Mouse (Mus musculus): ENCODE measurements around the gene Mgarp.
"Not testable (repeated sequence)": the region's sequence is repeated elsewhere in the genome, so short reads cannot be mapped to it uniquely, and the experiment has no call there.

Gene Mgarp

DNA sequence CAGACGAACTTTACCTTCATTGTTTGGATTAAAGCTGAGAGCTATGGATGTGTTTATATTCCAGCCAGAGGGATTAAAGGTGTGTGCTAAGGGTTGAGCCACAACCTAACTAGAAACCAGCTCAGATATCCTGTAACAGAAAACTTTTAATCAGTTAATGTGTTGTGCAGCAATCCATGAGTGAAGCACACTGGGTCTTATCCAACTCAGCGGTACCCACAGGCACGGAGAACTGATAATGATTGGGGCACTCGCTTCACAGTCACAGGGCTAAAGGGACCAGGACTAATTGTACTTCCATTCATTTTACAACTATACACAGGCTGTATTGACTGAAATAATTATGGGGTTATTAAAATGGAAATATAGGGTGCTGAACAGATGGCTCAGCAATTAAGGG, 29.6 kb downstream of the Mgarp start:
- DNase-seq (ENCODE audit: low spot score in 2 of 2), result no peak

DNA sequence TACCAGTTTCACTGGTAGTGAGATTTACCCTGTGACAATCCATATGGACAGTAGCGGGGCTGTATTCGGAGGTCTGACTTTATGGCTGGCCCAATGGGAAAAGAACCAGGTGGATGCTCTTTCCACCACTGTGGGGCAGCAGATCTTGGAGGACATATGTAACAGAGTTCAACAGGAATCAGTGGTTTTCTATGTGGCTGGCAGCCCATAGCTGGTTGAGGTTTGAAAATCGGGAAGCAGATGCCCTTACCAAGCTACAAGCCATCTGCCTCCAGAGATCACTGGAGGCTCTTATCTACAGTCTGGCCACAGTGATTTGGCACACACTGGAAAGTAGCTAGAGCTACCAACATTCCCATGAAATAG, 31.0 kb downstream of the Mgarp start:
- DNase-seq (ENCODE audit: low spot score in 2 of 2), result no peak

DNA sequence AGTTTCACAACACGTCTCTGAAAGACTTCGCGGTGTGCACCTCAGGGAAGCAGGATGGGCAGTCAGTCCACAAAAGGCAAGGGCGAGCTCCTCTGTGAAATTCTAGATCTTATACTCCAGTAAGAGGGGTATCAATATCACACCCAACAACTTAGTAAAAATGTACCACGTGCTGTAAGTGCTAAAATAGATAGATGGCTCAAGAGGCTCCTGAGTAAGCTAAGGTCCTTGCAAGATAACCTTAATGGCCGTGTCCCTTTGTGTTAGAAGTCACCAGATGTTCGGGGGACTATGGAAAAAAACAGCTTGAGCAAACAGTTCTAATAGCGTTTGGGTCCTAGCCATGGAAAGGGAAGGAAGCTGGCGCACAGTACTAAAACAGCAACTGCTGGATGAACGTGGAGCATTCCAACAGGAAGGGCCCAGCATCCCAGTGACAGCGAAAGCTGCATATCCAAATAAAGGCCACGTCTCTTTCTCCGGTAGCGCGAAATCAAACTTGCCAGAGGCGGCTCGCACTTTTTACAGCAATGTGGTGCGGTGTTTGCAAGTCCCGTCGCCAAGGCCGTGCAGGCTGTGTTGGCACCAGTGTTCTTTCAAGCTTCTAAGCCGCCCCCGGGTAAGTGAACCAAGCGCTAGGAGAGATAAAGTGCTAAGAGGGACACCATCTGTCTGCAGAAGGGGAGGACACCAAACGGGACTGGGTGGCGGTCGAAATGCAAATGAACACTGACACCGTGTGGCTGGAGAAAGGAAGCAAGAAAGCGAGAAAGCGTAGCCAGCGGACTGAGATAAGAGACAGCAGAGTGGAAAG, 31.6 kb downstream of the Mgarp start:
- DNase-seq (ENCODE audit: low spot score in 2 of 2), result peak; percentile 80 to 86

DNA sequence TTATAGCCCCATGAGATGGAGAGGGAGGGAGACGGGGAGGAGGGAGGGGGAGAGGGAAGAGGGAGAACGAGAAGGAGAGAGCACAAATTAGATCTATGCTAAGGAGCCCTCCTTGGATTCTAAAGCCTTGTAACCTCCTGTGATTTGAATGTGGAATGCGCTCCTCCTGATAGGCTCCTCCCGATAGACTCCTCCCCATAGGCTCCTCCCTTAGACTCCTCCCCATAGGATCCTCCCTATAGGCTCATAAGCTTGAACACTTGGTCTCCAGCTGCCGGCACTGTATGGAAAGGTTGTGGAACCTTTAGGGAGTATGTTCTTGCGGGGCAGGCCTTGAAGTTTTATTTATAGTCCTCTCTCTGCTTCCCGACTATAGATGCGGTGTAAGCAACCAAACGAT, 35.5 kb downstream of the Mgarp start:
- DNase-seq (ENCODE audit: low spot score in 2 of 2), result no peak

DNA sequence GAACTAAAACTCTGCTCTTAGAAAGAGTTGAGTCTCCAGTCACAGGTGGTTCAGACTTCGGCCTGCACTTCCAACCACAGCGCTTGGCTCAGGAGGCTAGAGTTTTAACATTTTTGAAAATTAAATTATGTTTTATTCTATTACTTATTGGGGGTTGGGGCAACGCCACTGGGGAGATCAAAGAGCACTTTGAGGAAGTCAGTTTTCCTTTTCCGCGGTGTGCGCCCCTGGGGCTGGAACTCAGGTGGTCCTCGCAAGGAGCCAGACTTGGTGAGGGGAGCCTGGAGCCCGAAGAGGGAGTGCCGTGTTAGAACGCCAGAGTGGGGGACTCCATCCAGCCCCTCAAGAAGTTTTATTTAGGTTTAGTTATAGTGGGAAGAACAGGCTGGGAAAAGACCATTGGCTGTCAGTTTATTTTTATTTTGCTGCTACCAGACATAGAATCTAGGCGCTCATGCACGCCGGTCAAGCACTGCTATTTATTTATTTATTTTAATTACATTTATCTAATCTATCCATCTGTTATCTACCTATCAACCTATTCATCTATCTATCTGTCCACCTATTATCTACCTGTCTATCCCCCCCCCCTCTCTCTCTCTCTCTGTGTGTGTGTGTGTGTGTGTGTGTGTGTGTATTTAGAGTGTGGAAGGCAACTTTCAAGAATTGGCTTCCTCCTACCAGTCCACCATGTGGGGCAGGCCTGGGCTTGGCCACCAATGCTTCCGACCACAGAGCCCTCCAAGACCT, 36.8 kb downstream of the Mgarp start:
- no peak for DNase-seq (ENCODE audit: low spot score in 2 of 2)

DNA sequence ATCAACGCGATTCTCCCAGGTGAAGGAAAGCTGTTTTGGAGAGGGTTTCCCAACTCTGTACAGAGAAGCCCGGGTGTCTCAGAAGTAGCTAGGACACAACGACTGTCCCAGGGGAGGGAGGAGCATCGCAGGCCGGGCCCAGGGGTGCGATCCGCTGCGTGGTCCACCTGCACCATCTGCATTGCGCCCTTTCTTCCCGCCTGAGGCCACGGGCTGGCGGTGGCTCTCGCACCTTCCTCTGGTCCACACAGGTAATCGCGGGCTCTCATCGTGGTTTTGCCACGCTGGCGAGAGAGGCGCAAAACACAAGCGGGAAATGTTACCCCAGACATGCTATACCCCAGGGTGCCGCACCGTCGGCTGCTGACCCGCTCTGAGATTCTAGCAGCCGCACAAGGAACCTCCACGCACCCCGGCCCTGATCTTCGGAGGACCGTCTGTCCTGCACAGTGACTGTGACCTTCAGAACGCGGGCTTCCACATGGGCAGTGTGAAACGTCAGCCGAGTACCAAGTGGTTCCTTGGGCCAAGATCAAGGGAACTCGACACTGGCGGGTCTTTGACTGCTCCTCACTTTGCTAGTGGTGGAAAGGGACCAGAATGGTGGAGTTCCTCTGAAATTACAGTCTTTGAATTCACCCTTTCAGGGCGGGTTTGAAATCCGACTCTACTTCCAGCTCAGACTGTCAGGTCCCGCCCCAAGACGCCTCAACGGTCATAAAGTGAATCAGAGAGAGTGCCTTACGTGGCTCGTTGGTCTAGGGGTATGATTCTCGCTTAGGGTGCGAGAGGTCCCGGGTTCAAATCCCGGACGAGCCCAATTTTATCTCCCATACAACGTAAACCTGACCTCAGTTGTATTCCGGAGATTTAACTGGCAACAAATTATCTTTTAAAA, 37.6 kb downstream of the Mgarp start:
- DNase-seq (ENCODE audit: low spot score in 2 of 2), result peak; percentile 82 to 90

DNA sequence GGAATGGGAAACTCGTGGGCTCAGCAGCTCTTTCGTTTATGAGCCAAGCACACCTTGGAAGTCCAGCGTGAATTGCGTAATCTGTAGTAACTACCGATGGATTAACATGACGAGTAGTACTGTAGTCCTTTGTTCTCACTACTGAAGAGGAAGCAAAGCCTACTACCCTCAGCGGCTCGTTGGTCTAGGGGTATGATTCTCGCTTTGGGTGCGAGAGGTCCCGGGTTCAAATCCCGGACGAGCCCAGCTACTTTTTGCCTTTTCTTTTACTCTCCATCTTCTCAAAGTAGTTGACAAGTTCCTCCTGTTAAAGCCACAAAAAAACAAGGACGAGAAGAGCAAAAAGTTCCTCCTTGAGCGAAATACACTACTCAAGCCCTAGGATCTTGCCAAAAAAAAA, 38.4 kb downstream of the Mgarp start:
- peak; percentile 81 to 91 for DNase-seq (ENCODE audit: low spot score in 2 of 2)

DNA sequence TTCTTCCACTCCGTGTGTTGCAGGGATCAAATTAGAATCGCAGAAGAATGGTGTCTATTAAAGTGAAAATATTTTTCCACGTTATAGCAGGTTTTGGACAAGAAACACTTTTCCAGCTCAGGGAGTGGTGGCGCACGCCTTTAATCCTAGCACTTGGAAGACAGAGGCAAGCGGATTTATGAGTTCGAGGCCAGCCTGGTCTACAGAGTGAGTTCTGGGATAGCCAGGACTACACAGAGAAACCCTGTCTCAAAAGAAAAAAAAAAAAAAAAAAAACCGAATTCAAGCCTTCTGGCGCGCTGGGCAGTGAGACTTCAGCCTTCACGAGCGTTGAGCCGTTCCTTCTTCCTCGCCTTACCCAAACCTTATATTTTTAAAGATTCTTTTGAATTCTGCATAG, 38.9 kb downstream of the Mgarp start:
- no peak for DNase-seq (ENCODE audit: low spot score in 2 of 2)

DNA sequence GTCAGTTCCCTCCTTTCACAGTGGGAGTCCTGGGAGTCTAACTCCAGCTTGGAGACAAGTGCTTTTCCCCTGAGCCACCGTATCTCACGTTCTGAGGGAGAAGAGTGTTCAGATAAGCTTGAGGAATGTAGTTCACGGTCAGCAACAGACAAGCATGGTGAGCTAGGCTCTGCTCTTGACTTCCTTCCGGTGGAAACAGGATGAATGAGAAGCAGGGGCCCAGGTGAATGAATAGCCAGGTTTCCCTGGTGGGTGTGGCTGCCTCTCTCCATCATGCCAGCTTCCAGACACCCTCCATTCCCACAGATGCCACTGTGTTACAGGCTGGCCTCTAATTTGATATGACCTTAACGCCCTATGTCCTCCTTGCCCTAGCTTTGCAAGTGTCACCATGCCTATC, 39.5 kb downstream of the Mgarp start:
- DNase-seq (ENCODE audit: low spot score in 2 of 2), result no peak

DNA sequence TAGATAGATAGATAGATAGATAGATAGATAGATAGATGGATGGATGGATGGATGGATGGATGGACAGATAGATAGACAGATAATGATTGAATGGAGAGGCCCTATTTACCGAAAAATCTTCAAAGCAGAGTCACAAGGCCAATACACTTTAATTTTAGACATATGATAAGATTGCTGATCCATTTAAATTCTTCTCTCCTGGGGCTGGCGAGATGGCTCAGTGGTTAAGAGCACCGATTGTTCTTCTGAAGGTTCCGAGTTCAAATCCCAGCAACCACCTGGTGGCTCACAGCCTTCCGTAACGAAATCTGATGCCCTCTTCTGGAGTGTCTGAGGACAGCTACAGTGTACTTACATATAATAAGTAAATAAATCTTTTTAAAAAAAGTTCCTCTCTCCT, 41.6 kb downstream of the Mgarp start:
- DNase-seq (ENCODE audit: low spot score in 2 of 2), result not testable (repeated sequence)

DNA sequence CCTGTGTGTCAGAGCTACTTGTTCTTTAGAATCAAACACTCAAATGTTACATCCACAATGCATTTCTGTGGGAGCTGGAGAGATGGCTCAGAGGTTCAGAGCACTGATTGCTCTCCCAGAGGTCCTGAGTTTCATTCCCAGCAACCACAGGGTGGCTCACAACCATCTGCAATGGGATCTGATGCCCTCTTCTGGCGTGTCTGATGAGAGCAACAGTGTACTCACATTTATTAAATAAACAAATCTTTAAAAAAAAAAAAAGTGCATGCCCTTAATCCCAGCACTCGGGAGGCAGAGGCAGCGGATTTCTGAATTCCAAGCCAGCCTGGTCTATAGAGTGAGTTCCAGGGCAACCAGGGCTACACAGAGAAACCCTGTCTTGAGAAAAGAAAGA, 42.5 kb downstream of the Mgarp start:
- no peak for DNase-seq (ENCODE audit: low spot score in 2 of 2)

DNA sequence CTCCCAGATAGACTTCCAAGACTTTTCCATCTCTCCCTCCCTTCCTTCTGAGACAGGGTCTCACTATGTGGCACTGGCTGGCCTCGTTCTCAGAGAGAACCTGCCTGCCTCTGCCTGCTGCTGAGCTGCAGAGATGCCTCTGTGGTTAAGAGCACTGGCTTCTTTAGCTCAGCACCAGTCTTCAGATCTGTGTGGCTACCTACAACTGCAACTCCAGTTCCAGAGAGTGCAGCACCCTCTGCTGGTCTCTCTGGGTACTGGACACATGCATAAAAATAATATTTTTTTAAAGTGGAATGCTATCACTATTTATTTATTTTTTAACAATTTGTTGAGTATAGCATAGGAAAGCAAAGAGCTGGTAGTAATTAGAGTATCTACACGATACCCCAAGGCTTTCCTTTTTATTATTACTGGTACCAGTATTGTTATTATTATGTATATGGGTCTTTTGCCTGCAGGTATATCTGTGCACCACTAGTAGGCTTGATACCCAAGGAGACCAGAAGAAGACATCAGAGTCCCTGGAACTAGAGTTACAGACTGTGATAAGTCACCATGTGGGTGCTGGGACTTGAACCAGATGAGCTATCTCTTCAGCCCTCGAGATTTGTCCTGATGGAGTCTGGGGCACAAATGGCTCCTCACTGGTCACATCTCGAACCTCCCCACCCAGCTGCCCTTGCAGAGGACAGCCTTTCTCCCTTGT, 43.1 kb downstream of the Mgarp start:
- DNase-seq (ENCODE audit: low spot score in 2 of 2), result peak; percentile 66 to 86

DNA sequence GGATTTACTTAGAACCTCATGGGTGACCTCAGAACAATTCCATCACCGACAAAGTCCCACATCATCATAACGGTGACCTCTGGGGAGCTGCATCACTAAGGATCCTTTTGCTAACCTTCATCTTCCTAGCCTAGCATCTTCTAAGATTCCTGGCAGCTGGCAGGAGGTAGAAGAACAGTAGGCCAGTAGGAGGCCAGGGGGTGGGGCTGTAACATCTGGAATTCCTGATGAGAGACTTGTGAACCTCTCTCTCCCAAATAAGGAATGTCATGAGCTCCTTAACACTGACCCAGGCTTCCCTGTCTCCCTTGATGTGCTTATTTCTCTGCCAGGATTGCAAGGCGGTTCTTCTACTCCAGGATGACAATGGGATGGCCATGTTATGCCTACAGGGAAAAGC, 45.7 kb downstream of the Mgarp start:
- DNase-seq (ENCODE audit: low spot score in 2 of 2), result no peak

DNA sequence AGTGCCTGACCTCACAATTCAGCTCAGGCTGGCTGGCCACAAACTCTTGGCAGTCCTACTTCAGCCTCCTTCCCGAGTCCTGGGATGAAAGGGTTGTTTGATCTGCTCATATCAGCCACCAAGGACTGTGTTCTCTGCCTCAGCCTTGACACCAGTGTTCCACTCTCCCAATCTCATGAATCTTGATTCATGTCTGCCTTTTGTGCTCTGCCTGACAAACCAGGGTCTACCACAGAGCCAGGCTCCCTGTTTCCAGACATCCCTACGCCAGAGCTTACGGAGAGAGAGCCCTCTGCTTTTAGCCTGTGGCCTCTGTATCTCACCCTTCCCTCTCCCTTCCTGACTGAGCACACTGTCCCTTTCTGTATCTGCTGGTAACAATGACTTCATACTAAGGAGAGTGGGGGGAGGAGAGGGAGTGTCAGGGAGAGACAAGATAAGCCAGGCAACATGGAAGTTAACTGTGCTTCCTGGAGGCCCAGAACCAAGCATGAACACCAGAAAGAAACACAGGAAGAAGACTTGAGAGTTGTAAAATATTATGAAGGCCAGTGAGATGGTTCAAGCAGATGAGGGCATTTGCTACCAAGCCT, 47.8 kb downstream of the Mgarp start:
- no peak for DNase-seq (ENCODE audit: low spot score in 2 of 2)

DNA sequence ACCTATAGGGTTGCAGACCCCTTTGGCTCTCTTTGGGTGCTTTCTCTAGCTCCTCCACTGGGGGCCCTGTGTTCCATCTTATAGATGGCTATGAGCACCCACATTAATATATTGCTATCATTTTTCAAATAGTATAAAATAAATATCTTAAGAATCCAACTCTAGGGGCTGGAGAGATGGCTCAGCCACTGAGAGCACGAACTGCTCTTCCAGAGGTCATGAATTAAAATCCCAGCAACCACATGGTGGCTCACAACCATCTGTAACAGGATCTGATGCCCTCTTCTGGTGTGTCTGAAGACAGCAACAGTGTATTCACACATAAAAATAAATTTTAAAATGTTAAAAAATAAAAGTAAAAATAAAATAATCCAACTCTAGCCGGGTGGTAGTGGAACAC, 51.5 kb downstream of the Mgarp start:
- DNase-seq (ENCODE audit: low spot score in 2 of 2), result not testable (repeated sequence)

DNA sequence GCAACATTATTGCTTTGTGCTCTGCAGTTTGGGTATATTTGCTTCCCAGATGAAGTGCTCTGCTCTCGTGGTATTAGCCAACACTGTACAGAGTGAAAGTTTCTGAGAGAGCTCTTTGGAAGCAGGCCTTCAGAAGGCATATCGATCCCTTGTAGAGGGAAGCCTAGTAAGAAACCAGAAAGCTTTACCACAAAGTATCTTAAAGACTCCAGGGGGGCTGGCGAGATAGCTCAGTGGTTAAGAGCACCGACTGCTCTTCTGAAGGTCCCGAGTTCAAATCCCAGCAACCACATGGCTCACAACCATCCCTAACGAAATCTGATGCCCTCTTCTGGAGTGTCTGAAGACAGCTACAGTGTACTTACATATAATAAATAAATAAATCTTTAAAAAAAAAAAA, 52.4 kb downstream of the Mgarp start:
- DNase-seq (ENCODE audit: low spot score in 2 of 2), result not testable (repeated sequence)

DNA sequence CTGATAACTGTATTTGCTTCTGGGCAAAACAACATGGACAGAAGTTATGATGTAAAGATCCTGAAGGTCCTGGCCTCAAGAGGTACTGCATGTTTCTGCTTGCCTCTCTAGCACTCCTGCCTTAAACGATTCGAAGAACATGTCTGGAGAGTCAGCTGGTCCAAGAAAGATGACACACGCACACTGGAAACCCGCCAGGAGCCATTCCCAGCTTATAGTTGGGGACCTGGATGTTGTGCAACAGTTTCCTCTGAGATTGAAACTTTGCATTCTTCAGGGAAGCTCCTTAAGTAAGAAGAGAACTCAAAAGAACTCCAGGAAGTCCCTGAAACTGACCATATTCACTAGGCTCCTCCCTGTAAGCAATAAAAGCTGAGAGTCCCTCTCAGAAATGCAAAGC, 53.3 kb downstream of the Mgarp start:
- DNase-seq (ENCODE audit: low spot score in 2 of 2), result no peak

DNA sequence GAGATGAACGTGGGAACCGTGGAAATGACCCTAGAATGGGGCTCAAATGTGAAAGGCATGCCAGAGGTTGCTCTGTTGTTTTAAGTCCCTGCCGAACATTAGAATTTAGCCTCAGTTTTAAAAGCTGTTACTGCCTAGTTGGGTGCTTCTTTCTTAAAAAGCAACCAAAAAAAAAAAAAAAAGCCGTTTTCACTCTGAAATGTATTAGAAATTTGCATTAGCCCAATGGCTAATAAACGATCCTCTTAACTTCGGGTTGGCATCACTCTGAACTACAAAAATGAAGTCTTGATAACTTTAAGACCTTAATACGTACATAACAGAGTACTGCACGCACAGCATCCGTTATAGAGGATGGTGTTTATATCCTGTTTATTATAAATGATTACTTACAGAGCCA, 54.4 kb downstream of the Mgarp start:
- no peak for DNase-seq (ENCODE audit: low spot score in 2 of 2)

DNA sequence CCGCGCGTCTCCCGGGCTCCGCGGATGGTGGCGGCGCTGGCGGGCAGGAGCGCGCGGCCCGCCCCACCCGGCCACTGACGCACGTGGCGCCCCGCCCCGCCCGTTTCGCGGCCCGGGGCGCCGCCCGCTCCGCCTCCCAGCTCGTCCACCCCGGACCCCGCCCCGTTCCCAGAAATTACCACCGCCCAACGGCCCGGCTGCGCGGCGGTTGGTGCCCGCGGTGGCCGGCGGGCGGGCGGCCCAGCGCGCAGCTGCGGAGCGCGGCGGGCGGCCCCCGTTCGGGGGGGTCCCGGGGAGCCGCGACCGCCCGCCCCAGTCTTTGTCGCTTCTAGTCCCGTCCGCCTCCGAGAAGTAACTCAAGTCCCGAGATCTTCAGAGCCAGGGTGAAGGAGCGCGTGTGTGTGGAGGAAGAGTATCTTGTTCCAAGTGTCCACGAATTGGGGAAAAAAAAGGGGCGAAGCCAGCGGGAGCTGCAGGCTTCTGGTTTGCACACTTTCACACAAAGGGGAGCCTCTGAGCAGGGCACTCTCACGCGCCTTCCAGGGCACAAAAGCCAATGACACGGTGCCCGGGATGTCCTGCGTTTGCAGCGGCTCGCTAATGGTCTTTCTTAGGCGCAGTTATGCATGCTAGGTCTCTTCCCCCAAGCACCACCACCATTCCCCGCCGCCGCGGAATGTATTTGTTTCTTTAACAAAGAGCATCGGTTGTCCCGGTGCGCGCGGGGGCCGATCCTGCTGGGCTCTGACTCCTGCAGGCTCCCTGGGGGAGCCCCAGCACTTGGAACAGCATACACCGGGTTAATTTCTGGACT, 55.1 kb downstream of the Mgarp start:
- peak; percentile 91 to 93 for DNase-seq (ENCODE audit: low spot score in 2 of 2)

DNA sequence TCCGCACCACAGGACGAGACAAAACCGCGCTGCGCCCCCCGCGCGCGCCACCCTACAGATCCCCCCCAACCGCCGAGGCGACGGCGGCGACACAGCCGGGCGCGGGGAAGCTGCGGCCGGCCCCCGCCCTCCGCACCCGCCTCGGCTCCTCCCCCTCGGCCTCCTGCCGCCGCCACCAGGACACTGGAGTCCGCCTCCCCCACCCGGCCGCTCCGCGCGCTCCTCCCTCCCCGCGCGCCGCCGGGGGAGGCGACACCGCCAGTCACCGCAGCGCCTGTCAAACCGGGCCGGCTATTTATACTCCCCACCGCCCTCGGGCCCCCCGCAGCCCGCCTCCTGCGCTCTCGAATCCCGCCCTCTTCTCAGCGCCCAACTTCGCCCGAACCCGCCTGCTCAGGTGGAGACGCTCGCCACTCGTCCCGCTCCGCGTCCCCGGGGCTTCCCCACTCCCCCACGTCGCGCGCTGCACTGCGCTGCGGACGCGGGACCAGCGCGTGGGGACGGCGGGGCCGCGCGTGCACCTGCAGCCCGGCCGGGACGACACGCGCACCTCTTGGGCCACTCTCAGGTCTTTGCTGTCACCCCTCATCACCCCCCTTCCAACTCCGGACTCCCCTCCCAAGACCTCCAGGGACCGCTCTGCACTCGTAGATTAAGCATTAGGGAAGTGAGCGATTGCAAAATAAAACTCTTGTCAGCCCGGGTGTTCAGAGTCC, 55.8 kb downstream of the Mgarp start, which contains the start of gene Elf2:
Elf2 (minus strand) TSS at position 112 of the 716 bp plus-strand sequence.
- peak; percentile 90 to 93 for DNase-seq (ENCODE audit: low spot score in 2 of 2)
